Mouse (Mus musculus) midbrain, embryonic 13.5 days (tissue): ENCODE results near the gene Rnls. TPM values are rescaled to one million over a fixed set of nuclear protein-coding genes. Genes with fewer than 3 reads are reported as not detected.

Experiments used
- ATAC-seq: fragments of 200-750 bp; cut with Nextera tagmentation; 2 replicates; pipeline ENCODE4 v1.8.0; 2017; ENCODE audit warnings: mild to moderate bottlenecking, moderate TSS enrichment, moderate library complexity
- H3K27ac ChIP-seq: fragments of 300-500 bp; sonication (generic); 2 replicates; pipeline ENCODE4 v1.5.1; 2015; ENCODE audit warnings: inconsistent platforms, mild to moderate bottlenecking, moderate library complexity
- H3K27me3 ChIP-seq: fragments of 300-500 bp; sonication (generic); 2 replicates; pipeline ENCODE4 v1.6.1; 2015; ENCODE audit warnings: mild to moderate bottlenecking, inconsistent platforms
- H3K36me3 ChIP-seq: fragments of 300-500 bp; sonication (generic); 2 replicates; pipeline ENCODE4 v1.6.1; 2015; ENCODE audit warnings: mild to moderate bottlenecking, inconsistent platforms
- H3K4me1 ChIP-seq: fragments of 300-500 bp; sonication (generic); replicated peaks from 2 replicates; pipeline ENCODE4 v1.6.1; 2015; ENCODE audit warnings: inconsistent platforms
- H3K4me2 ChIP-seq: fragments of 300-500 bp; sonication (generic); replicated peaks from 2 replicates; pipeline ENCODE4 v1.6.1; 2015; ENCODE audit warnings: moderate library complexity, mild to moderate bottlenecking, inconsistent platforms
- H3K4me3 ChIP-seq: fragments of 300-500 bp; sonication (generic); replicated peaks from 2 replicates; pipeline ENCODE4 v1.5.1; 2015; ENCODE audit warnings: mild to moderate bottlenecking, inconsistent platforms
- H3K9ac ChIP-seq: fragments of 300-500 bp; sonication (generic); replicated peaks from 2 replicates; pipeline ENCODE4 v1.6.1; 2015; ENCODE audit warnings: mild to moderate bottlenecking, inconsistent platforms
- H3K9me3 ChIP-seq: fragments of 300-500 bp; sonication (generic); 2 replicates; pipeline ENCODE4 v1.6.1; 2016; ENCODE audit warnings: mild to moderate bottlenecking, inconsistent platforms
- WGBS: fragments of 180-500 bp; shearing (Covaris S2); methylation state at CpG from one replicate; pipeline ENCODE4 v1.1.7; 2015; 5-methylcytosine and 5-hydroxymethylcytosine counted together
- microRNA-seq: library from miRNA; unstranded; fragments of <30 nt; microRNA quantifications from one replicate; pipeline ENCODE4, GENCODE M21; 2016
- polyA plus RNA-seq: library from polyadenylated mRNA; unstranded; fragments of >200 nt; fragmentation: Nextera tagmentation; extraction: Ambion mirVana; gene quantifications from 2 replicates; pipeline ENCODE4 v1.2.1, GENCODE M21; 2015

The Rnls gene
- polyA plus RNA-seq, 1 experiment from 2014 or later: 10.2 TPM

DNA sequence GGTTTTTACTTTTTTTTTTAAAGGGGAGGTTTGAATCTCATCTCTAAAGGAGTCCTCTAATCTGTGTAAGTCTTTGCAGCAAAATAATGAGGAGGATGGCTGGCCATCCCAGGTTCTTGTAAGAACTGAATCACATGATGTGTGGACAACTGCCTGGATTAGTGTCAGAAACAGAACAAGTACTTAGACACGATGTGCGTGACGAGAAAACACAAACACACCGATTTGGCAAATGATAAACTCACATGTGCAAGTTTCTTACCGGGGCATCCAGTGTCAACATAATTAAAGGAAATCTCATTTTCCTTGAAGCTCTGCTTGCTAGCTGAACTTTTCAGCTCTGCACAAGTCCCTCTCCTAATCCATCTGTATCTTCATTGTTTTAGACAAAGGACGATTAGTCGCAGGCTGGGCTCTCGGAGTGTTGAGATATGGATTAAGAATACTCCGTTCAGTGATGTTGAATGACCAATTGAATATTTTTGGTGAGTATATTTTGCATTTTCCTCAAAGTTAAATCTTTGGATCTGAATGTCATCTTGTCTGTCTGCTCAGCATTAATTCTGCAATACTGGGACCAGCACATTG lies 292.8 kb downstream of the Rnls start:
- H3K9ac ChIP-seq: no peak overlapping the region
- ATAC-seq: peak; percentile 55; the same call in 1 of the 2 replicates
- H3K4me3 ChIP-seq: no peak overlapping the region
- peaks cover 26% of the 10 kb centered on the region; the same call in 1 of the 2 replicates for H3K27me3 ChIP-seq
- no peaks in the 10 kb centered on the region for H3K36me3 ChIP-seq
- 24% methylated on average over 9 of the region's 9 CpGs for WGBS
- H3K27ac ChIP-seq: no peak overlapping the region
- peaks cover 36% of the 10 kb centered on the region for H3K4me1 ChIP-seq
- 0 out of 2 replicates have a peak overlapping the region, but pooled peaks have one; percentile 3 for H3K4me2 ChIP-seq
- no peaks in the 10 kb centered on the region for H3K9me3 ChIP-seq

DNA sequence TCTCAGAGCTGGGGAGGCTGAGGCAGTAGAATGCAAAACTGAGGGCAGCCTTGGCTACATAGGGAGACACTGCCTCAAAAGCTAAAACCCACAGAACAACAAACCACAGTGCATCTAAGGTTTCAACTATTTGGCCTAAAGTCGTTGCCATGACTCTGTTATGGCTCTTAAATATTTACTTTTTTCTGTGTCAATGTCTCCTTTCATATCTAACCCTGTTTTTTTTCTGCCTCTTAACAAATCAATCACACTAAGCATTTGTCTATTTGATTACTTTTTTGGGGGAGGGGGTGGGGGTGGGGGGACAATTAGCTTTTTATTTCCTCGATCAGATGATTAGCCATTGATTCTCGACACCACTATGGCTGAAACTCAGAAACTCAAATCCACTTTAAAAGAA lies 294.4 kb downstream of the Rnls start:
- H3K4me2 ChIP-seq: no peak overlapping the region
- H3K27ac ChIP-seq: no peak overlapping the region
- WGBS: 25% methylated on average over 3 of the region's 3 CpGs
- H3K27me3 ChIP-seq: peaks cover 26% of the 10 kb centered on the region; the same call in 1 of the 2 replicates
- ATAC-seq: no peak
- H3K4me3 ChIP-seq: no peak overlapping the region
- H3K36me3 ChIP-seq: no peaks in the 10 kb centered on the region
- no peak overlapping the region for H3K9ac ChIP-seq
- H3K4me1 ChIP-seq: peaks cover 36% of the 10 kb centered on the region
- H3K9me3 ChIP-seq: no peaks in the 10 kb centered on the region

DNA sequence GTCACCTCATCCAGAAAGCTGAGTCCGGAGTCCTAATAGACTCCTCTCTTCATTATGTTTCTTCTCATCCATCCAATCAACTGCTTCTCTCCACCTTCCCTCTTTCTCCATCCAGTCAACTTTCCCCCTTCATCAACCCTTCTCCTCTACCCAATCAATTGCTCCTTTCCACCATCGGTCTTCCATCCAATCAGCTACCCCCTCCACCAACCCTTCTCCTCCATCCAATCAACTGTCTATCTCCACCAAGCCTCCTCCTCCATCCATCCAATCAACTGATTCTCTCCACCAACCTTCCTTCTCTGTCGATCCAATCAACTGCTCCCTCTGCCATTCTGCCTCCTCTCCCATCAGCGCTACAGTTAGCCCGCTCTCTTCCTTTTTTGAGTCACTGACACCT lies 295.5 kb downstream of the Rnls start:
- Histone ChIP-seq H3K9ac (no peak overlapping the region), H3K4me3 (no peak overlapping the region), H3K27me3 (peaks cover 17% of the 10 kb centered on the region; the same call in 1 of the 2 replicates), H3K4me2 (no peak overlapping the region), H3K4me1 (peaks cover 27% of the 10 kb centered on the region), H3K9me3 (no peaks in the 10 kb centered on the region), H3K36me3 (no peaks in the 10 kb centered on the region), H3K27ac (no peak overlapping the region)
- 97% methylated on average over 5 of the region's 5 CpGs for WGBS
- ATAC-seq: no peak

DNA sequence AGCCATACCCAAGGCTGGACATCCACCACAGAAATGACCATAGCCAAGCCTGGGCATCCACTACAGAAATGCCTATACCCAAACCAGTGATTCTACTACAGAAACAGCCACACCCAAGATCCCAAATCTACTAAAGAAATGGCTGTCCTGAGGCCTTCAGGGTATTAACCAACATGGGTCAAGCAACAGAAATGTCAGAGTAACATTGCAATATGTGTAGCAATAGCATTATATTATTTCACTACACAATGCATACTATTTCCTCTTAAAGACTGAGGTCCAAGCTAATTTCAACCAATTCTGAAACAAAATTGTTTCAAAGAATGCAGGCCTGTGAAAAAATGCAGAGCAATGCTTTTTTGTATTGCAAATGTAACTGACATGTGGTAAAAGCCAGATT lies 299.5 kb downstream of the Rnls start:
- Histone ChIP-seq H3K27ac (no peak overlapping the region), H3K4me2 (no peak overlapping the region), H3K36me3 (no peaks in the 10 kb centered on the region), H3K4me1 (no peaks in the 10 kb centered on the region), H3K9me3 (no peaks in the 10 kb centered on the region), H3K27me3 (peaks cover 4% of the 10 kb centered on the region; the same call in 1 of the 2 replicates), H3K9ac (no peak overlapping the region), H3K4me3 (no peak overlapping the region)
- no peak for ATAC-seq

DNA sequence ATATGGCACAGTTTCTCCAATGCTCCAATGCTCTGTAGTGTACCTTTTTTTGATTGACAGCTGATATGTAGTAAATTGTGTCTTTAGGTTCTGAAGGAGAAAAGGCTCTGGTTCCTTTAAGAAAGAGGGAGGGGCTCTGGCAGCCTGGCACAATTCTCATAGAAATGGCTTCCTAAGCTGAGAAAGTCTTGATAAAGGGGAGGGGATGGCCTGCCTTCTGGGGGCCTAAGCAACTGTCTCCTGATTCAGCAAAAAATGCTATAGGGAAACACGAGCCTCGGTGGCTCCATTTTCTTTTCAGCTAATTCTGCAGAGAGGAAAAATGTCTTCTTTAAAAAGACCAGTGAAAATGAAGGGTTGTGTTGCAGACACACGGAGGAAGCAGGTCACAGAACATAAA lies 300.8 kb downstream of the Rnls start:
- no peaks in the 10 kb centered on the region for H3K36me3 ChIP-seq
- no peaks in the 10 kb centered on the region for H3K4me1 ChIP-seq
- H3K9me3 ChIP-seq: no peaks in the 10 kb centered on the region
- H3K4me3 ChIP-seq: no peak overlapping the region
- H3K27ac ChIP-seq: no peak overlapping the region
- WGBS: 55% methylated on average over 3 of the region's 3 CpGs
- no peak for ATAC-seq
- H3K9ac ChIP-seq: no peak overlapping the region
- H3K27me3 ChIP-seq: peaks cover 4% of the 10 kb centered on the region; the same call in 1 of the 2 replicates
- no peak overlapping the region for H3K4me2 ChIP-seq

DNA sequence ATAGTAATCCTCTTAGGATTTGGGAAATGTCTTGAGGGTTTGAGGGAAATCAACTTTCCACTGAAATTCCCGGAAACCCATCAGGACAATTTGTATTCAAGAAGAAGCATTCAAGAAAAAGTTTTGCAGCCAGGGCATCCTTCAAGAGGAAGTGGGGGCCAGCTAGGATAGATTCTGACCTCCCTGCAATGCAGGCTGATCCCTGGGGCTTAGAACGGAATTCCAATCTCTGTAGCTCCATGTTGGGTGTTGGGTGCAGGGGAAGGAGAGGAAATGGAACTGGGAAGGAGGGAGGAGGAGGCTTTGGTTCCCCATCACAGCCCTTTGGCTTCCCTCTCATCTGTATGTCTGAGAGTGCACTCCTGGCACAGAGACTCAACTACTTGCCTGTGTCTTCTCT lies 303.2 kb downstream of the Rnls start:
- Histone ChIP-seq H3K27me3 (no peaks in the 10 kb centered on the region), H3K4me3 (no peak overlapping the region), H3K27ac (no peak overlapping the region), H3K9ac (no peak overlapping the region), H3K9me3 (no peaks in the 10 kb centered on the region), H3K4me1 (no peaks in the 10 kb centered on the region), H3K36me3 (no peaks in the 10 kb centered on the region), H3K4me2 (no peak overlapping the region)
- ATAC-seq: no peak
- 82% methylated on average over 2 of the region's 2 CpGs for WGBS

DNA sequence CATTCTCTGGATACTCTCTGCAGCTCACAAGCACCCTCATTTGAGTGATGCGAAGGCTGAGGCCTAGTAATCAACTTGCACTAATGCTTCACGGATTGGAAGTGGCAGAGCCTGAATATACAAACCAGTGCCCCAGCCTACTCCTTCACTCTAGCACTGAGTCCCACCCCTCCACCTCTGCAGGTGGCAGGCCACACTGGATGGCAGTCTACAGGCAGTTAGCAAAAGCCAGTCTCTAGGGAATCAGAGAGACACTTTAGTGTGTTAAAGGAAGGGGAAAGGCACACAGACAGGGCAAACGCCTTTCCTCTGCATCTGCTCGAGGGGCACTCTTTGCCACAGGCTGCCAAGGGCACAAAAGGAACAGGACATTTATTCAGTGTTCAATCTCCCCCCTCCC lies 304.1 kb downstream of the Rnls start:
- H3K27me3 ChIP-seq: no peaks in the 10 kb centered on the region
- ATAC-seq: no peak
- no peaks in the 10 kb centered on the region for H3K9me3 ChIP-seq
- H3K4me3 ChIP-seq: no peak overlapping the region
- WGBS: 58% methylated on average over 4 of the region's 4 CpGs
- H3K4me1 ChIP-seq: no peaks in the 10 kb centered on the region
- H3K4me2 ChIP-seq: no peak overlapping the region
- no peak overlapping the region for H3K27ac ChIP-seq
- H3K36me3 ChIP-seq: no peaks in the 10 kb centered on the region
- H3K9ac ChIP-seq: no peak overlapping the region

Small RNAs within 50 kb of the gene (microRNA-seq; reads per million reads assigned to microRNA genes)
- gene Mir3970: 1.0 reads per million

Other genes with a start within 250 kb of the Rnls start
- not detected in 2 replicates for gene Lipo4, start 125.5 kb upstream of the Rnls start, polyA plus RNA-seq
- not detected in 2 replicates for gene Gm8978, start 233.0 kb upstream of the Rnls start, polyA plus RNA-seq